Mouse (Mus musculus): ENCODE results near the gene Pkib. TPM values are rescaled to one million over a fixed set of nuclear protein-coding genes. Genes with fewer than 3 reads are reported as not detected.

Pkib gene
- polyA plus RNA-seq (2012; rRNA removed) = 0.47 and 0.52 TPM in 2 replicates
- polyA plus RNA-seq (2014; fragmentation: Nextera tagmentation; extraction: Ambion mirVana) = 1.2 and 1.6 TPM in 2 replicates

DNA sequence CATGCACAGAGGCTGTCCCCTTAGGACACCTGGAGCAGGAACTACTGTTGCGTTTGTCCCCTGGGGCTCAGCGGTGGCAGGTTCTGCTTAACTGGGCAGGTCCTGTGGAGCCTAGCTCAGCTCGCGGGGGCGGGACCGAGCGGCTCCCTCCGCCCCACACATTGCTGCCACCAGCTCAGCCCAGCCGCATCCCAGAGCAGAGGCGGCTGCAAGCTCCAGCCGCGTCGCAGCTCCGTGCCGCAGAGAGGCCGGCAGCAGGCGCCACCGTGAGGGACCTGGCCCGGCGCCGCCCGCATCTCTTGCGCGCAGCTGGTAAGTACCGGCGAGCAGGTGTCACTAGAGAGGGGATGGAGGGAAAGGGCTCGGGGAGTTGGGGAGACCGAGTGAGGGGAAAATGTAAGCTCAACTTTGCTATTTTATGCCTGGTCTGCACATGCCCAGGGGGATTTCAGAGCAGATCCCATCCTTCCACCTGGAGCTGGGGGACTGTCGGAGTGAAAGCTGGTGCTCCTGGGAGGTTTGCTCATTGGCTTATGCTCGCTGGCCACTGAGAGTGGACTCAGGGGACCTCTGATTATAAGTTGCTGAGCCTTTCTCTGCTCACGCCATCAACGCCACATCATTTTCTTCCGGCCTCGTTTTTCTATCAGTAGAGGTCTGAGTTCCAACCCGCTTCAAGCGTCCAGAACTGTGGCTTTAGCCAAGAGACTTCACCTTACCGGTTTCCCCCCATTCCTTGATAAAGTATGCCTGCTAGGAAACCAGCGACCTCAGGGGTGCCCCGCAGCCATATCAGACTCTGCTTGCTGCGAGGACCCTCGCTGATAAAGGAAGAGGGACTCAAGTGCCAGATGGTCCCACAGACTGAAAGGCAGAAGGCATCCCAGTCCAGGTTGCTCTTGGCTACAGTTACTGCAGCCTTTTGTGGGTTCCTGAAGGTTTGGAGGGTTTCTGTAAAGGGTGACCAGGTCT is at the start of gene Pkib:
TSS of gene Pkib (plus strand) at position 86 of the 972 bp plus-strand sequence.
- H3K9me3 ChIP-seq (ENCODE audit: control insufficient read depth, low read length) = no peaks in the 10 kb centered on the region
- TF ChIP-seq POLR2A (IDR thresholded peaks at IDR 0.05; ENCODE audit: borderline replicate concordance, extremely low read depth, insufficient read depth, insufficient read length) = no peak
- peak within 1 kb of the TSS; percentile 32 for H3K4me3 ChIP-seq (replicated peaks; ENCODE audit: low read length)
- H3K9ac ChIP-seq (ENCODE audit: low read depth, low read length, severe bottlenecking) = no peak within 1 kb of the TSS
- peaks cover 4% of the 10 kb centered on the region; the same call in 1 of the 2 replicates for H3K4me1 ChIP-seq (ENCODE audit: control insufficient read depth, insufficient read depth, low read length)
- WGBS = 2% methylated on average over 36 of the region's 41 CpGs
- DNase-seq (ENCODE audit: low spot score) = peak; percentile 29
- no peaks in the 10 kb centered on the region for H3K36me3 ChIP-seq (ENCODE audit: control insufficient read depth, insufficient read depth, low read length)
- peak; percentile 73 for ATAC-seq (ENCODE audit: low FRiP score, low read depth)
- peak within 1 kb of the TSS; percentile 57 for H3K4me2 ChIP-seq (replicated peaks; ENCODE audit: low read depth, low read length, severe bottlenecking)
- no peak within 1 kb of the TSS for H3K27ac ChIP-seq (replicated peaks; ENCODE audit: low read depth, low read length)
- peaks cover 14% of the 10 kb centered on the region for H3K27me3 ChIP-seq (ENCODE audit: control insufficient read depth, insufficient read depth, low read length)

DNA sequence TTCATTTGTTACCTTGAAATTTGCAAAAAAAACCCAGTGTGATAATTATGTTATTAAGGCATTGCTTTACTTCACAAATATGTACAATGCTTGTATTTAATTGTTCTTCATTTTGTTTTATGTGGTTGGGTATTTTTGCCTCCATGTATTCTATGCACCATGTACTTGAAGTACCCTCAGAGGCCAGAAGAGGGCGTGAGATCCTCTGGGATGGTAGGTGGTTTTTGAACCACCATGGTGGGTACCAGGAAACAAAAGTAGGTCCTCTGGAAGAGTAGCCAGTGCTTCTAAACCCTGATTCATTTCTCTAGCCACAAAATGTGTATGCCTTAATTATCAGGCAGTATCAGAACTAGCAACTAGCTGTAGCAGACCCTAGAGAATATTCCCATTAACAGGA is 47.9 kb upstream of the Pkib start:
- no peak overlapping the region for H3K4me2 ChIP-seq (replicated peaks; ENCODE audit: low read depth, low read length, severe bottlenecking)
- TF ChIP-seq POLR2A (IDR thresholded peaks at IDR 0.05; ENCODE audit: borderline replicate concordance, extremely low read depth, insufficient read depth, insufficient read length) = no peak
- DNase-seq (ENCODE audit: low spot score) (no peak), ATAC-seq (ENCODE audit: low FRiP score, low read depth) (no peak)
- no peak overlapping the region for H3K27ac ChIP-seq (replicated peaks; ENCODE audit: low read depth, low read length)
- 27% methylated on average over 1 of the region's 1 CpGs for WGBS
- no peak overlapping the region for H3K9ac ChIP-seq (ENCODE audit: low read depth, low read length, severe bottlenecking)
- H3K9me3 ChIP-seq (ENCODE audit: control insufficient read depth, low read length) = no peaks in the 10 kb centered on the region
- H3K36me3 ChIP-seq (ENCODE audit: control insufficient read depth, insufficient read depth, low read length) = no peaks in the 10 kb centered on the region
- no peaks in the 10 kb centered on the region for H3K4me1 ChIP-seq (ENCODE audit: control insufficient read depth, insufficient read depth, low read length)
- H3K27me3 ChIP-seq (ENCODE audit: control insufficient read depth, insufficient read depth, low read length) = no peaks in the 10 kb centered on the region
- no peak overlapping the region for H3K4me3 ChIP-seq (replicated peaks; ENCODE audit: low read length)

DNA sequence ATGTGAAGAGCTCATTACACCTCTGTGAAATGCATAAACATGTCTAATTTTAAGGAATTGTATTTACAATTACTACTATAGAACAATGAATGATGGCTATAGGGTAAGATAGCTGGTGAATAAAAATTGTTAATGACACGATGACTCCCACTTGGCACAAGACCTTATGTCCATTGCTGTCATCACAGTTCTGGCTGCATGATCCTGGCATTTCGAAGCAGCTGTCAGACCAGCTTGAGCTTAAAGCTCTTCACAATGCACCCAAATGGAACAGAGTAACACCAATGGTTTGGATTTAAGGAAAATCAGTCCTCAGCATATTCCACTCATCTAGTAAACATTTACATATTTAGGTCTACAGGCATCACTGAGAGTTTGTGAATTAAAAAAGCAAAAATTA is 37.5 kb upstream of the Pkib start:
- Histone ChIP-seq H3K9ac (ENCODE audit: low read depth, low read length, severe bottlenecking) (no peak overlapping the region), H3K36me3 (ENCODE audit: control insufficient read depth, insufficient read depth, low read length) (no peaks in the 10 kb centered on the region), H3K4me3 (replicated peaks; ENCODE audit: low read length) (no peak overlapping the region), H3K27me3 (ENCODE audit: control insufficient read depth, insufficient read depth, low read length) (no peaks in the 10 kb centered on the region), H3K4me1 (ENCODE audit: control insufficient read depth, insufficient read depth, low read length) (no peaks in the 10 kb centered on the region), H3K9me3 (ENCODE audit: control insufficient read depth, low read length) (no peaks in the 10 kb centered on the region), H3K27ac (replicated peaks; ENCODE audit: low read depth, low read length) (no peak overlapping the region), H3K4me2 (replicated peaks; ENCODE audit: low read depth, low read length, severe bottlenecking) (no peak overlapping the region)
- 87% methylated on average over 2 of the region's 2 CpGs for WGBS
- ATAC-seq (ENCODE audit: low FRiP score, low read depth) = no peak
- no peak for DNase-seq (ENCODE audit: low spot score)
- no peak for TF ChIP-seq POLR2A (IDR thresholded peaks at IDR 0.05; ENCODE audit: borderline replicate concordance, extremely low read depth, insufficient read depth, insufficient read length)

GRCm38 (mm10) chr10:57597172-57597571 is 34.6 kb upstream of the Pkib start:
- Histone ChIP-seq H3K9ac (ENCODE audit: low read depth, low read length, severe bottlenecking) (no peak overlapping the region), H3K4me3 (replicated peaks; ENCODE audit: low read length) (no peak overlapping the region), H3K4me1 (ENCODE audit: control insufficient read depth, insufficient read depth, low read length) (no peaks in the 10 kb centered on the region), H3K27me3 (ENCODE audit: control insufficient read depth, insufficient read depth, low read length) (no peaks in the 10 kb centered on the region), H3K36me3 (ENCODE audit: control insufficient read depth, insufficient read depth, low read length) (no peaks in the 10 kb centered on the region), H3K9me3 (ENCODE audit: control insufficient read depth, low read length) (no peaks in the 10 kb centered on the region), H3K4me2 (replicated peaks; ENCODE audit: low read depth, low read length, severe bottlenecking) (no peak overlapping the region), H3K27ac (replicated peaks; ENCODE audit: low read depth, low read length) (no peak overlapping the region)
- ATAC-seq (ENCODE audit: low FRiP score, low read depth) = no peak
- no peak for TF ChIP-seq POLR2A (IDR thresholded peaks at IDR 0.05; ENCODE audit: borderline replicate concordance, extremely low read depth, insufficient read depth, insufficient read length)
- 73% methylated on average over 2 of the region's 2 CpGs for WGBS
- no peak for DNase-seq (ENCODE audit: low spot score)

DNA sequence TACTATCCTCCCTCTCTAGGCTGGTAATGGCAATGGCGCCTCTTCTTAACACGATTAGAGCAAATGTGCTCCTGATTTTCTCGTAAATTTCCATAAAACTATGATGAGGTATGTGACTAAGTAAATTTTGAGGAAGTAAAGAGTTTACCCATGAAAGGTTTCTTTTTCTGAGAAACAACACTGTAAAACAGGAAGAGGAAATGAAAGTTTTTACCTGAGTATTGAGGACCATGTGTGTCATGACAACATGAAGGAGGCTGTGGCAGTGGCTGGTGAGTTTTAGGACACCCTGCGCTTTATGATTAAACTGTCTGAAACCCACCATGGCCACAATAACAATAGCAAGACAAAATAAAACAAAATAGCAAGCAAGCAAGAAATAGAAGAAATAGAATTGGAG is 28.8 kb upstream of the Pkib start:
- Histone ChIP-seq H3K27ac (replicated peaks; ENCODE audit: low read depth, low read length) (no peak overlapping the region), H3K36me3 (ENCODE audit: control insufficient read depth, insufficient read depth, low read length) (no peaks in the 10 kb centered on the region), H3K4me1 (ENCODE audit: control insufficient read depth, insufficient read depth, low read length) (no peaks in the 10 kb centered on the region), H3K4me3 (replicated peaks; ENCODE audit: low read length) (no peak overlapping the region), H3K4me2 (replicated peaks; ENCODE audit: low read depth, low read length, severe bottlenecking) (no peak overlapping the region), H3K27me3 (ENCODE audit: control insufficient read depth, insufficient read depth, low read length) (no peaks in the 10 kb centered on the region), H3K9me3 (ENCODE audit: control insufficient read depth, low read length) (no peaks in the 10 kb centered on the region), H3K9ac (ENCODE audit: low read depth, low read length, severe bottlenecking) (no peak overlapping the region)
- TF ChIP-seq POLR2A (IDR thresholded peaks at IDR 0.05; ENCODE audit: borderline replicate concordance, extremely low read depth, insufficient read depth, insufficient read length) = no peak
- ATAC-seq (ENCODE audit: low FRiP score, low read depth) (no peak), DNase-seq (ENCODE audit: low spot score) (no peak)
- WGBS = 86% methylated on average over 4 of the region's 4 CpGs

Measured in limb, embryonic 14.5 days (tissue).